Mouse (Mus musculus) CH12.LX (cell line): ENCODE data around the gene Scarf2. TPM values are rescaled to one million over a fixed set of nuclear protein-coding genes. Genes with fewer than 3 reads are reported as not detected.

Experiments used
- DNase-seq: peaks from one replicate; pipeline ENCODE4 v3.0.0-alpha.2; 2013; ENCODE audit errors: extremely low read depth
- H3K27ac ChIP-seq: 2 replicates; pipeline ENCODE4 v1.5.1; 2012; ENCODE audit warnings: low read depth, mild to moderate bottlenecking, control low read depth, moderate library complexity; ENCODE audit not compliant: insufficient read depth
- H3K27me3 ChIP-seq: replicated peaks from 2 replicates; pipeline ENCODE3; 2012; ENCODE audit warnings: inconsistent platforms
- H3K36me3 ChIP-seq, 2 experiments: replicated peaks in 1 of 2; 2 replicates each; pipeline versions ENCODE3 to v1.6.1; 2012; ENCODE audit warnings: inconsistent platforms in 1 of 2, low read length in 1 of 2, mild to moderate bottlenecking in 1 of 2, mixed read lengths in 1 of 2, moderate library complexity in 1 of 2; ENCODE audit not compliant: control insufficient read depth in 1 of 2, insufficient read depth in 1 of 2
- H3K4me1 ChIP-seq, 2 experiments: 2 replicates each; pipeline ENCODE4 v1.6.1; 2012; ENCODE audit warnings: inconsistent platforms in 1 of 2, moderate library complexity in 1 of 2; ENCODE audit not compliant: insufficient read depth in 2 of 2, control insufficient read depth in 1 of 2
- H3K4me2 ChIP-seq: 2 replicates; pipeline ENCODE4 v1.6.1; 2012; ENCODE audit warnings: low read depth, mild to moderate bottlenecking, control low read depth; ENCODE audit not compliant: poor library complexity, insufficient read depth, severe bottlenecking
- H3K4me3 ChIP-seq, 3 experiments: fragments of 150-350 bp in 1 of 3; sonication (generic) in 1 of 3; replicated peaks in 1 of 3; 2 replicates each; pipeline versions ENCODE3 to v1.5.1; 2011 to 2012; ENCODE audit warnings: low read depth in 2 of 3, low read length in 2 of 3, mild to moderate bottlenecking in 2 of 3, moderate library complexity in 2 of 3, control low read depth in 1 of 3, improper control_type of control experiment in 1 of 3, inconsistent platforms in 1 of 3, mixed read lengths in 1 of 3; ENCODE audit not compliant: poor library complexity in 1 of 3
- H3K79me2 ChIP-seq: replicated peaks from 2 replicates; pipeline ENCODE4 v1.6.1; 2012; ENCODE audit warnings: mild to moderate bottlenecking, moderate library complexity; ENCODE audit not compliant: control insufficient read depth, poor library complexity, insufficient read depth, severe bottlenecking; ENCODE audit errors: extremely low read depth
- H3K9ac ChIP-seq: 2 replicates; pipeline ENCODE4 v1.6.1; 2012; ENCODE audit warnings: low read depth, mild to moderate bottlenecking, control low read depth, moderate library complexity; ENCODE audit not compliant: insufficient read depth
- H3K9me3 ChIP-seq: replicated peaks from 2 replicates; pipeline ENCODE3; 2012; ENCODE audit warnings: low read length, inconsistent platforms, mixed read lengths
- BHLHE40 ChIP-seq: IDR thresholded peaks from 2 replicates; pipeline ENCODE4 v1.6.1; 2011; ENCODE audit warnings: mild to moderate bottlenecking, low read depth, low read length, improper control_type of control experiment
- CHD1 ChIP-seq: IDR thresholded peaks from 2 replicates; pipeline ENCODE4 v1.6.1; 2012; ENCODE audit warnings: low read depth, low read length, improper control_type of control experiment, inconsistent platforms
- CHD2 ChIP-seq: IDR thresholded peaks from 2 replicates; pipeline ENCODE4 v1.6.1; 2011; ENCODE audit warnings: low read length, improper control_type of control experiment
- CTCF ChIP-seq, 2 experiments: IDR thresholded peaks in 1 of 2; conservative IDR thresholded peaks in 1 of 2; 2 replicates each; pipeline ENCODE4 v1.5.1; 2011 to 2012; ENCODE audit warnings: low read depth in 2 of 2, low read length in 2 of 2, improper control_type of control experiment in 1 of 2, inconsistent platforms in 1 of 2, mild to moderate bottlenecking in 1 of 2, moderate library complexity in 1 of 2
- EP300 ChIP-seq: IDR thresholded peaks from 2 replicates; pipeline ENCODE4 v1.6.1; 2011; ENCODE audit warnings: low read length, improper control_type of control experiment
- IRF4 ChIP-seq: IDR thresholded peaks from 2 replicates; pipeline ENCODE4 v1.6.1; 2014; ENCODE audit warnings: low read depth, mild to moderate bottlenecking, inconsistent platforms, low read length, improper control_type of control experiment
- KAT2A ChIP-seq: IDR thresholded peaks from 2 replicates; pipeline ENCODE4 v1.6.1; 2012; ENCODE audit warnings: low read length, improper control_type of control experiment, inconsistent platforms; ENCODE audit not compliant: insufficient replicate concordance
- MAFK ChIP-seq: IDR thresholded peaks from 2 replicates; pipeline ENCODE4 v1.6.1; 2011; ENCODE audit warnings: low read length, improper control_type of control experiment; ENCODE audit not compliant: insufficient replicate concordance
- MAZ ChIP-seq: IDR thresholded peaks from 2 replicates; pipeline ENCODE4 v1.6.1; 2012; ENCODE audit warnings: low read depth, mild to moderate bottlenecking, inconsistent platforms, low read length, improper control_type of control experiment, moderate library complexity
- NELFE ChIP-seq: IDR thresholded peaks from 2 replicates; pipeline ENCODE4 v1.6.1; 2011; ENCODE audit warnings: low read depth, low read length, improper control_type of control experiment
- PAX5 ChIP-seq: IDR thresholded peaks from 2 replicates; pipeline ENCODE4 v1.6.1; 2012; ENCODE audit warnings: low read length, inconsistent platforms, mixed read lengths
- TBP ChIP-seq: conservative IDR thresholded peaks from 2 replicates; pipeline ENCODE4 v1.6.1; 2011; ENCODE audit warnings: low read depth, low read length, improper control_type of control experiment
- TCF12 ChIP-seq: IDR thresholded peaks from 2 replicates; pipeline ENCODE4 v1.6.1; 2014; ENCODE audit warnings: low read depth, mild to moderate bottlenecking, inconsistent platforms, low read length, improper control_type of control experiment
- UBTF ChIP-seq: IDR thresholded peaks from 2 replicates; pipeline ENCODE4 v1.6.1; 2012; ENCODE audit warnings: low read depth, mild to moderate bottlenecking, inconsistent platforms, low read length, improper control_type of control experiment, moderate library complexity
- USF1 ChIP-seq: IDR thresholded peaks from 2 replicates; pipeline ENCODE4 v1.6.1; 2014; ENCODE audit warnings: low read depth, mild to moderate bottlenecking, inconsistent platforms, low read length, improper control_type of control experiment
- ZC3H11A ChIP-seq: IDR thresholded peaks from 2 replicates; pipeline ENCODE4 v1.6.1; 2012; ENCODE audit warnings: low read depth, mild to moderate bottlenecking, inconsistent platforms, low read length, improper control_type of control experiment
- ZKSCAN1 ChIP-seq: IDR thresholded peaks from 2 replicates; pipeline ENCODE4 v1.6.1; 2012; ENCODE audit warnings: low read depth, inconsistent platforms, low read length, improper control_type of control experiment, borderline replicate concordance
- ZNF384 ChIP-seq: IDR thresholded peaks from 2 replicates; pipeline ENCODE4 v1.6.1; 2012; ENCODE audit warnings: low read depth, low read length, improper control_type of control experiment, inconsistent platforms
- dilution Hi-C: fragments of 300-500 bp; cut with MboI; formaldehyde crosslinking; loops from 2 replicates; pipeline ENCODE4 v1.14.3; 2020; ENCODE audit warnings: low sequenced_read_pairs; ENCODE audit not compliant: extremely low pct_unique_long_range_greater_than_20kb, extremely low pct_ligation_motif_present
- in situ Hi-C: fragments of 300-500 bp; cut with MboI; formaldehyde crosslinking; loops from 3 replicates; pipeline ENCODE4 v1.14.3; 2019; ENCODE audit warnings: low sequenced_read_pairs, low pct_ligation_motif_present, low pct_unique_long_range_greater_than_20kb, mixed read lengths
- polyA plus RNA-seq: library from polyadenylated mRNA; unstranded; fragments of >175 nt; gene quantifications from 2 replicates; pipeline ENCODE4 v1.2.1, GENCODE M21; 2012; ENCODE audit warnings: low read depth; ENCODE audit not compliant: insufficient read length
- total RNA-seq, 2 experiments: library from RNA; depleted of rRNA; stranded (reverse); fragments of 300-350 nt in 1 of 2; fragments of >200 nt in 1 of 2; gene quantifications; 2 replicates each; pipeline ENCODE4 v1.2.3; 2012 to 2014

Scarf2 gene
- total and polyA plus RNA-seq, 3 experiments: not detected

DNA sequence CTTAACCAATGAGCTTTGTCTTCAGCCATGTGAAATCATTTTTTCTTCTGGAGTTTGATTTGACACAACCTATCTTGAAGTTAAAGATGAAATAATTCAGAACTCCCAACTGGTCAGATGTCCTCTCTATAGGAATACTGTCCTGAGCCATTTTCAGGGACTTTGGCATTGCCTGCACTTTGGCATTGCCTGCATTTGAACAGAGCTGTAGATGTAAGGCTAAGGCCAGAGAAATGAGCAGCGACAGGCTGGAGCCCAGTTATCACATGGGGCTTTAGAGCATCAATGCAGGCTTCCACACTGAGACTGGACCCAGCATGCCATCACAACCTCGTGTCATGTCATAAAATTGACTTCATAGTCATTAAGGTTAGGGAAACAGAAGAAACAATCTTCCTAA lies 56.2 kb downstream of the Scarf2 start:
- dilution Hi-C loops (no loop called here), in situ Hi-C loops (no loop called here)
- Histone ChIP-seq H3K9me3 (no peaks in the 10 kb centered on the region), H3K27ac (no peak overlapping the region), H3K9ac (no peak overlapping the region), H3K4me1 (no peaks in the 10 kb centered on the region), H3K4me3 (no peak overlapping the region), H3K36me3 (peaks cover 64 to 91% of the 10 kb centered on the region in 2 experiments), H3K4me2 (no peak overlapping the region), H3K27me3 (no peaks in the 10 kb centered on the region), H3K79me2 (no peaks in the 10 kb centered on the region)
- DNase-seq: no peak
- TF ChIP-seq TBP: no peak
- TF ChIP-seq BHLHE40: no peak
- TF ChIP-seq ZC3H11A: no peak
- no peak for TF ChIP-seq CHD1
- no peak for TF ChIP-seq KAT2A
- no peak for TF ChIP-seq USF1
- no peak for TF ChIP-seq PAX5
- TF ChIP-seq EP300: no peak
- TF ChIP-seq TCF12: no peak
- TF ChIP-seq MAZ: no peak
- no peak for TF ChIP-seq ZNF384
- no peak for TF ChIP-seq MAFK
- TF ChIP-seq UBTF: no peak
- no peak for TF ChIP-seq ZKSCAN1
- no peak for TF ChIP-seq CTCF (conservative IDR thresholded peaks at IDR 0.05 in 1 of 2, IDR thresholded peaks at IDR 0.05 in 1 of 2; ENCODE audit: low read depth in 2 of 2, low read length in 2 of 2)
- no peak for TF ChIP-seq IRF4
- no peak for TF ChIP-seq NELFE
- no peak for TF ChIP-seq CHD2

GRCm38 (mm10) chr16:17857157-17857556 lies 60.1 kb downstream of the Scarf2 start:
- no peaks in the 10 kb centered on the region for H3K27me3 ChIP-seq
- no peaks in the 10 kb centered on the region for H3K4me1 ChIP-seq
- no peaks in the 10 kb centered on the region for H3K79me2 ChIP-seq
- H3K27ac ChIP-seq: no peak overlapping the region
- H3K36me3 ChIP-seq: peaks cover 61 to 93% of the 10 kb centered on the region in 2 experiments
- in situ Hi-C loops (no loop called here), dilution Hi-C loops (no loop called here)
- H3K9me3 ChIP-seq: no peaks in the 10 kb centered on the region
- DNase-seq: no peak
- no peak for TF ChIP-seq CTCF (conservative IDR thresholded peaks at IDR 0.05 in 1 of 2, IDR thresholded peaks at IDR 0.05 in 1 of 2; ENCODE audit: low read depth in 2 of 2, low read length in 2 of 2)
- no peak overlapping the region for H3K9ac ChIP-seq
- no peak overlapping the region for H3K4me2 ChIP-seq
- no peak overlapping the region for H3K4me3 ChIP-seq

Other genes with a start within 250 kb of the Scarf2 start
- not detected in 2 replicates for gene Lrrc74b, start 236.0 kb upstream of the Scarf2 start, total RNA-seq (2012; rRNA removed)
- not detected in 2 replicates for gene Lrrc74b, start 236.0 kb upstream of the Scarf2 start, total RNA-seq (2014; rRNA removed)
- gene Lrrc74b, start 236.0 kb upstream of the Scarf2 start, polyA plus RNA-seq: 0.17 TPM in 1 of 2 replicates, not detected in the other
- not detected in 2 replicates for gene P2rx6, start 235.4 kb upstream of the Scarf2 start, total RNA-seq (2012; rRNA removed)
- not detected in 2 replicates for gene P2rx6, start 235.4 kb upstream of the Scarf2 start, total RNA-seq (2014; rRNA removed)
- not detected in 2 replicates for gene P2rx6, start 235.4 kb upstream of the Scarf2 start, polyA plus RNA-seq
- gene Slc7a4, start 214.1 kb upstream of the Scarf2 start, total RNA-seq (2012; rRNA removed): 0.34 and 1.3 TPM in 2 replicates
- gene Slc7a4, start 214.1 kb upstream of the Scarf2 start, total RNA-seq (2014; rRNA removed): not detected in 2 replicates
- not detected in 2 replicates for gene Slc7a4, start 214.1 kb upstream of the Scarf2 start, polyA plus RNA-seq
- gene Smpd4, start 177.9 kb upstream of the Scarf2 start, total RNA-seq (2012; rRNA removed): 38.6 and 55.5 TPM in 2 replicates
- gene Smpd4, start 177.9 kb upstream of the Scarf2 start, total RNA-seq (2014; rRNA removed): 55.5 and 65.9 TPM in 2 replicates
- gene Smpd4, start 177.9 kb upstream of the Scarf2 start, polyA plus RNA-seq: 66.5 and 97.1 TPM in 2 replicates
- 0.42 TPM in 1 of 2 replicates, not detected in the other for gene Ccdc74a, start 150.8 kb upstream of the Scarf2 start, total RNA-seq (2012; rRNA removed)
- gene Ccdc74a, start 150.8 kb upstream of the Scarf2 start, total RNA-seq (2014; rRNA removed): 0.45 TPM in 1 of 2 replicates, not detected in the other
- gene Ccdc74a, start 150.8 kb upstream of the Scarf2 start, polyA plus RNA-seq: 1.5 and 2.0 TPM in 2 replicates
- gene Med15, start 64.4 kb upstream of the Scarf2 start, total RNA-seq (2012; rRNA removed): 40.1 and 42.6 TPM in 2 replicates
- gene Med15, start 64.4 kb upstream of the Scarf2 start, total RNA-seq (2014; rRNA removed): 17.2 and 20.1 TPM in 2 replicates
- 65.2 and 78.1 TPM in 2 replicates for gene Med15, start 64.4 kb upstream of the Scarf2 start, polyA plus RNA-seq
- not detected in 2 replicates for gene Klhl22, start 37.7 kb upstream of the Scarf2 start, total RNA-seq (2012; rRNA removed)
- gene Klhl22, start 37.7 kb upstream of the Scarf2 start, total RNA-seq (2014; rRNA removed): not detected in 2 replicates
- gene Klhl22, start 37.7 kb upstream of the Scarf2 start, polyA plus RNA-seq: not detected in 2 replicates
- 0.08 TPM in 1 of 2 replicates, not detected in the other for gene B830017H08Rik, start 35.8 kb downstream of the Scarf2 start, total RNA-seq (2012; rRNA removed)
- gene B830017H08Rik, start 35.8 kb downstream of the Scarf2 start, total RNA-seq (2014; rRNA removed): not detected in 2 replicates
- not detected in 2 replicates for gene B830017H08Rik, start 35.8 kb downstream of the Scarf2 start, polyA plus RNA-seq
- 1.6 and 1.9 TPM in 2 replicates for gene Car15, start 41.1 kb downstream of the Scarf2 start, total RNA-seq (2012; rRNA removed)
- gene Car15, start 41.1 kb downstream of the Scarf2 start, total RNA-seq (2014; rRNA removed): 1.5 TPM in 2 replicates
- 2.5 and 3.9 TPM in 2 replicates for gene Car15, start 41.1 kb downstream of the Scarf2 start, polyA plus RNA-seq
- gene Gm20518, start 94.4 kb downstream of the Scarf2 start, total RNA-seq (2012; rRNA removed): 0.21 and 0.42 TPM in 2 replicates
- 0.16 and 0.18 TPM in 2 replicates for gene Gm20518, start 94.4 kb downstream of the Scarf2 start, total RNA-seq (2014; rRNA removed)
- 0.68 and 0.91 TPM in 2 replicates for gene Gm20518, start 94.4 kb downstream of the Scarf2 start, polyA plus RNA-seq
- 0.04 TPM in 1 of 2 replicates, not detected in the other for gene Tssk1, start 96.9 kb downstream of the Scarf2 start, total RNA-seq (2012; rRNA removed)
- not detected in 2 replicates for gene Tssk1, start 96.9 kb downstream of the Scarf2 start, total RNA-seq (2014; rRNA removed)
- gene Tssk1, start 96.9 kb downstream of the Scarf2 start, polyA plus RNA-seq: 0.15 and 0.16 TPM in 2 replicates
- gene Dgcr2, start 101.3 kb downstream of the Scarf2 start, total RNA-seq (2012; rRNA removed): 48.0 and 52.5 TPM in 2 replicates
- gene Dgcr2, start 101.3 kb downstream of the Scarf2 start, total RNA-seq (2014; rRNA removed): 36.9 and 41.5 TPM in 2 replicates
- gene Dgcr2, start 101.3 kb downstream of the Scarf2 start, polyA plus RNA-seq: 45.2 and 54.8 TPM in 2 replicates
- gene Tssk2, start 101.4 kb downstream of the Scarf2 start, total RNA-seq (2012; rRNA removed): not detected in 2 replicates
- gene Tssk2, start 101.4 kb downstream of the Scarf2 start, total RNA-seq (2014; rRNA removed): not detected in 2 replicates
- gene Tssk2, start 101.4 kb downstream of the Scarf2 start, polyA plus RNA-seq: 0.21 TPM in 1 of 2 replicates, not detected in the other
- 33.1 and 36.7 TPM in 2 replicates for gene Ess2, start 114.1 kb downstream of the Scarf2 start, total RNA-seq (2012; rRNA removed)
- 31.1 and 31.4 TPM in 2 replicates for gene Ess2, start 114.1 kb downstream of the Scarf2 start, total RNA-seq (2014; rRNA removed)
- 37.0 and 38.7 TPM in 2 replicates for gene Ess2, start 114.1 kb downstream of the Scarf2 start, polyA plus RNA-seq
- not detected in 2 replicates for gene Gsc2, start 117.8 kb downstream of the Scarf2 start, total RNA-seq (2012; rRNA removed)
- gene Gsc2, start 117.8 kb downstream of the Scarf2 start, total RNA-seq (2014; rRNA removed): not detected in 2 replicates
- not detected in 2 replicates for gene Gsc2, start 117.8 kb downstream of the Scarf2 start, polyA plus RNA-seq
- 106 and 141 TPM in 2 replicates for gene Slc25a1, start 130.9 kb downstream of the Scarf2 start, total RNA-seq (2012; rRNA removed)
- 96.5 and 113 TPM in 2 replicates for gene Slc25a1, start 130.9 kb downstream of the Scarf2 start, total RNA-seq (2014; rRNA removed)
- gene Slc25a1, start 130.9 kb downstream of the Scarf2 start, polyA plus RNA-seq: 122 and 134 TPM in 2 replicates
- gene Vpreb2, start 183.1 kb downstream of the Scarf2 start, total RNA-seq (2012; rRNA removed): not detected in 2 replicates
- not detected in 2 replicates for gene Vpreb2, start 183.1 kb downstream of the Scarf2 start, total RNA-seq (2014; rRNA removed)
- gene Vpreb2, start 183.1 kb downstream of the Scarf2 start, polyA plus RNA-seq: 0.54 TPM in 1 of 2 replicates, not detected in the other